Mouse (Mus musculus) T-cell, adult 2 months (primary cell): Measurements from ENCODE around the gene Atg9b.
A peak's percentile ranks its signal among the peaks of the same experiment; 100 is the strongest.

Experiments used
- DNase-seq: peaks from one replicate; pipeline ENCODE4 v3.0.0; 2022; ENCODE audit warnings: low spot score

Atg9b gene

GRCm38 (mm10) chr5:24380499-24380898 lies 11.4 kb downstream of the Atg9b start:
- DNase-seq: no peak

GRCm38 (mm10) chr5:24379501-24379900 lies 12.4 kb downstream of the Atg9b start:
- DNase-seq: no peak

- no peak for DNase-seq
Measured at GRCm38 (mm10) chr5:24378700-24379099, 13.2 kb downstream of the Atg9b start.

GRCm38 (mm10) chr5:24374666-24375328 lies 17.1 kb downstream of the Atg9b start:
- DNase-seq: no peak

- no peak for DNase-seq
Measured at GRCm38 (mm10) chr5:24374216-24374615, 17.7 kb downstream of the Atg9b start.

- no peak for DNase-seq
Measured at GRCm38 (mm10) chr5:24373807-24374206, 18.1 kb downstream of the Atg9b start.

GRCm38 (mm10) chr5:24369767-24370166 lies 22.2 kb downstream of the Atg9b start:
- no peak for DNase-seq

GRCm38 (mm10) chr5:24366426-24366825 lies 25.5 kb downstream of the Atg9b start:
- DNase-seq: no peak

- DNase-seq: no peak
Measured at GRCm38 (mm10) chr5:24365528-24365927, 26.4 kb downstream of the Atg9b start.

GRCm38 (mm10) chr5:24364963-24365362 lies 27.0 kb downstream of the Atg9b start:
- DNase-seq: no peak

- no peak for DNase-seq
Measured at GRCm38 (mm10) chr5:24364508-24364907, 27.4 kb downstream of the Atg9b start, which contains the start of gene Nos3. TSS of gene Nos3 (plus strand) at chr5:24364810.

GRCm38 (mm10) chr5:24364061-24364460 lies 27.9 kb downstream of the Atg9b start:
- no peak for DNase-seq

- no peak for DNase-seq
Measured at GRCm38 (mm10) chr5:24363467-24363866, 28.5 kb downstream of the Atg9b start.

GRCm38 (mm10) chr5:24360792-24361454 lies 31.0 kb downstream of the Atg9b start:
- peak; percentile 73 for DNase-seq

GRCm38 (mm10) chr5:24357461-24357860 lies 34.5 kb downstream of the Atg9b start:
- peak; percentile 67 for DNase-seq

GRCm38 (mm10) chr5:24356764-24357163 lies 35.2 kb downstream of the Atg9b start:
- no peak for DNase-seq

- DNase-seq: no peak
Measured at GRCm38 (mm10) chr5:24353327-24353726, 38.6 kb downstream of the Atg9b start.

GRCm38 (mm10) chr5:24352251-24352859 lies 39.6 kb downstream of the Atg9b start:
- no peak for DNase-seq

- DNase-seq: peak; percentile 31
Measured at GRCm38 (mm10) chr5:24351701-24352171, 40.2 kb downstream of the Atg9b start.

- DNase-seq: no peak
Measured at GRCm38 (mm10) chr5:24351278-24351677, 40.7 kb downstream of the Atg9b start, which contains the start of gene Kcnh2. TSS of gene Kcnh2 (minus strand) at chr5:24351604.

GRCm38 (mm10) chr5:24350531-24351250 lies 41.3 kb downstream of the Atg9b start:
- no peak for DNase-seq

- DNase-seq: no peak
Measured at GRCm38 (mm10) chr5:24350073-24350472, 41.9 kb downstream of the Atg9b start.
